Mouse (Mus musculus): Measurements from ENCODE around the gene Gm15140. TPM values are rescaled to one million over a fixed set of nuclear protein-coding genes. Genes with fewer than 3 reads are reported as not detected.
"Not testable (repeated sequence)": the region's sequence is repeated elsewhere in the genome, so short reads cannot be mapped to it uniquely, and the experiment has no call there.

The Gm15140 gene
- total RNA-seq (2021), result not detected
- long read RNA-seq, experiment 1, result 0 reads
- long read RNA-seq, experiment 2, result 0 reads

GRCm38 (mm10) chrX:154120585-154120984 lies at the start of gene Gm15140:
TSS of gene Gm15140 (minus strand) at chrX:154120685.
- intact Hi-C loops (cut with DNase I; ENCODE audit: low total_unique reads); DNase-seq: not testable (repeated sequence)

Other genes starting within 250 kb of the Gm15140 start
- not detected for gene Samt1, start 108.0 kb downstream of the Gm15140 start, total RNA-seq (2021)
- not detected for gene 4921511M17Rik, start 86.9 kb downstream of the Gm15140 start, total RNA-seq (2021)
- not detected for gene Gm10057, start 65.6 kb downstream of the Gm15140 start, total RNA-seq (2021)
- not detected for gene 4930524N10Rik, start 222.7 kb upstream of the Gm15140 start, total RNA-seq (2021)

Data from gastrocnemius, postnatal 14 days (tissue).